Mouse (Mus musculus) adrenal gland, postnatal 10 days (tissue): ENCODE results near the gene Pnma1. TPM values are rescaled to one million over a fixed set of nuclear protein-coding genes. Genes with fewer than 3 reads are reported as not detected.

Experiments
- DNase-seq: peaks from one replicate; pipeline ENCODE4 v3.0.0; 2021; ENCODE audit warnings: mixed read lengths
- long read RNA-seq, 2 experiments: library from polyadenylated mRNA; stranded (forward); transcript quantifications; one replicate each; pipeline ENCODE4 v2.0.0; 2021
- total RNA-seq, 2 experiments: library from RNA; stranded (reverse); gene quantifications; 2 replicates each; pipeline ENCODE4 v1.2.3; 2021

Gene Pnma1
- total RNA-seq, result under 1 TPM; 0.30 to 0.61 TPM
- long read RNA-seq, experiment 1, partial matches to known transcripts, result 0 of 1 reads
- long read RNA-seq, experiment 1, other reads (novel, unspliced or antisense), result 0 of 1 reads
- long read RNA-seq, experiment 2, result 0 reads

GRCm38 (mm10) chr12:84147954-84148621 is at the start of gene Pnma1:
TSS of gene Pnma1 (minus strand) at chr12:84148489.
- peak; percentile 76 for DNase-seq

GRCm38 (mm10) chr12:84195195-84195594 is 46.9 kb upstream of the Pnma1 start:
- DNase-seq, result no peak

- no peak for DNase-seq
Observed at GRCm38 (mm10) chr12:84194400-84195109, 46.3 kb upstream of the Pnma1 start.

- peak; percentile 94 for DNase-seq
Observed at GRCm38 (mm10) chr12:84193642-84194399, 45.5 kb upstream of the Pnma1 start.

- DNase-seq, result peak; percentile 82
Observed at GRCm38 (mm10) chr12:84192741-84193641, 44.7 kb upstream of the Pnma1 start.

GRCm38 (mm10) chr12:84192280-84192679 is 44.0 kb upstream of the Pnma1 start:
- no peak for DNase-seq

GRCm38 (mm10) chr12:84191770-84192169 is 43.5 kb upstream of the Pnma1 start:
- no peak for DNase-seq

GRCm38 (mm10) chr12:84191190-84191589 is 42.9 kb upstream of the Pnma1 start:
- no peak for DNase-seq

GRCm38 (mm10) chr12:84190151-84190820 is 42.0 kb upstream of the Pnma1 start:
- no peak for DNase-seq

- DNase-seq, result no peak
Observed at GRCm38 (mm10) chr12:84188881-84189444, 40.7 kb upstream of the Pnma1 start.

GRCm38 (mm10) chr12:84187752-84188601 is 39.7 kb upstream of the Pnma1 start:
- DNase-seq, result no peak

GRCm38 (mm10) chr12:84186950-84187349 is 38.7 kb upstream of the Pnma1 start:
- peak; percentile 68 for DNase-seq

GRCm38 (mm10) chr12:84186536-84186935 is 38.2 kb upstream of the Pnma1 start:
- no peak for DNase-seq

- no peak for DNase-seq
Observed at GRCm38 (mm10) chr12:84185547-84185946, 37.3 kb upstream of the Pnma1 start.

- DNase-seq, result no peak
Observed at GRCm38 (mm10) chr12:84184979-84185378, 36.7 kb upstream of the Pnma1 start.

GRCm38 (mm10) chr12:84181999-84182398 is 33.7 kb upstream of the Pnma1 start:
- no peak for DNase-seq

GRCm38 (mm10) chr12:84180701-84181435 is 32.6 kb upstream of the Pnma1 start:
- peak; percentile 93 for DNase-seq

GRCm38 (mm10) chr12:84180090-84180489 is 31.8 kb upstream of the Pnma1 start:
- DNase-seq, result no peak
